Mouse (Mus musculus): ENCODE results near the gene Nol9.

- TF ChIP-seq EP300 (IDR thresholded peaks at IDR 0.05) (no peak), CTCF (IDR thresholded peaks at IDR 0.05) (no peak)
Measured at GRCm38 (mm10) chr4:152087211-152088081, 48.3 kb downstream of the Nol9 start.
